Mouse (Mus musculus) midbrain, embryonic 15.5 days (tissue): Measurements from ENCODE around the gene Nek5. TPM values are rescaled to one million over a fixed set of nuclear protein-coding genes. Genes with fewer than 3 reads are reported as not detected.

ENCODE experiments used
- ATAC-seq: fragments of 200-750 bp; cut with Nextera tagmentation; replicated peaks from 2 replicates; pipeline ENCODE4 v1.8.0; 2017; ENCODE audit warnings: moderate TSS enrichment
- H3K27ac ChIP-seq: fragments of 300-500 bp; sonication (generic); 2 replicates; pipeline ENCODE4 v1.5.1; 2015; ENCODE audit warnings: mild to moderate bottlenecking, inconsistent platforms
- H3K27me3 ChIP-seq: fragments of 300-500 bp; sonication (generic); replicated peaks from 2 replicates; pipeline ENCODE4 v1.6.1; 2015; ENCODE audit warnings: inconsistent platforms
- H3K36me3 ChIP-seq: fragments of 300-500 bp; sonication (generic); replicated peaks from 2 replicates; pipeline ENCODE4 v1.6.1; 2015; ENCODE audit warnings: inconsistent platforms
- H3K4me1 ChIP-seq: fragments of 300-500 bp; sonication (generic); 2 replicates; pipeline ENCODE4 v1.6.1; 2015; ENCODE audit warnings: inconsistent platforms
- H3K4me2 ChIP-seq: fragments of 300-500 bp; sonication (generic); 2 replicates; pipeline ENCODE4 v1.6.1; 2015; ENCODE audit warnings: inconsistent platforms, mild to moderate bottlenecking, moderate library complexity
- H3K4me3 ChIP-seq: fragments of 300-500 bp; sonication (generic); 2 replicates; pipeline ENCODE4 v1.5.1; 2015; ENCODE audit warnings: mild to moderate bottlenecking, inconsistent platforms
- H3K9ac ChIP-seq: fragments of 300-500 bp; sonication (generic); 2 replicates; pipeline ENCODE4 v1.6.1; 2015; ENCODE audit warnings: mild to moderate bottlenecking, inconsistent platforms
- H3K9me3 ChIP-seq: fragments of 300-500 bp; sonication (generic); 2 replicates; pipeline ENCODE4 v1.6.1; 2016; ENCODE audit warnings: inconsistent platforms
- WGBS: fragments of 180-500 bp; shearing (Covaris S2); methylation state at CpG from one replicate; pipeline ENCODE4 v1.1.7; 2015; ENCODE audit warnings: mixed read lengths; 5-methylcytosine and 5-hydroxymethylcytosine counted together
- polyA plus RNA-seq: library from polyadenylated mRNA; unstranded; fragments of >200 nt; fragmentation: Nextera tagmentation; extraction: Ambion mirVana; gene quantifications from 2 replicates; pipeline ENCODE4 v1.2.1, GENCODE M21; 2015

The Nek5 gene
- polyA plus RNA-seq, 1 experiment from 2014 or later = 1.1 TPM

GRCm38 (mm10) chr8:22039468-22040152 lies 85.2 kb downstream of the Nek5 start:
- 14% methylated on average over 15 of the region's 15 CpGs for WGBS
- no peaks in the 10 kb centered on the region for H3K27me3 ChIP-seq
- H3K4me3 ChIP-seq = no peak overlapping the region; the same call in 1 of the 2 replicates
- H3K9me3 ChIP-seq = no peaks in the 10 kb centered on the region
- H3K36me3 ChIP-seq = no peaks in the 10 kb centered on the region
- peak; percentile 49 for ATAC-seq
- H3K27ac ChIP-seq = no peak overlapping the region
- H3K4me2 ChIP-seq = peak overlapping the region; percentile 33
- H3K9ac ChIP-seq = no peak overlapping the region
- H3K4me1 ChIP-seq = peaks cover 11% of the 10 kb centered on the region

GRCm38 (mm10) chr8:22037022-22037421 lies 87.8 kb downstream of the Nek5 start:
- H3K27ac ChIP-seq = no peak overlapping the region
- ATAC-seq = no peak
- peaks cover 11% of the 10 kb centered on the region for H3K4me1 ChIP-seq
- no peak overlapping the region for H3K9ac ChIP-seq
- H3K4me2 ChIP-seq = no peak overlapping the region
- no peak overlapping the region for H3K4me3 ChIP-seq
- H3K36me3 ChIP-seq = no peaks in the 10 kb centered on the region
- no peaks in the 10 kb centered on the region for H3K9me3 ChIP-seq
- H3K27me3 ChIP-seq = no peaks in the 10 kb centered on the region
- 80% methylated on average over 7 of the region's 7 CpGs for WGBS

- WGBS = 90% methylated on average over 9 of the region's 9 CpGs
- no peak overlapping the region for H3K9ac ChIP-seq
- no peaks in the 10 kb centered on the region for H3K9me3 ChIP-seq
- no peaks in the 10 kb centered on the region for H3K27me3 ChIP-seq
- H3K4me3 ChIP-seq = no peak overlapping the region
- no peak overlapping the region for H3K4me2 ChIP-seq
- no peak overlapping the region for H3K27ac ChIP-seq
- H3K36me3 ChIP-seq = no peaks in the 10 kb centered on the region
- no peak for ATAC-seq
- H3K4me1 ChIP-seq = peaks cover 11% of the 10 kb centered on the region
Observed at GRCm38 (mm10) chr8:22036137-22036536, 88.7 kb downstream of the Nek5 start.

- Histone ChIP-seq H3K4me2 (no peak overlapping the region), H3K4me3 (no peak overlapping the region), H3K27me3 (no peaks in the 10 kb centered on the region), H3K36me3 (no peaks in the 10 kb centered on the region), H3K4me1 (no peaks in the 10 kb centered on the region), H3K9me3 (no peaks in the 10 kb centered on the region), H3K27ac (no peak overlapping the region), H3K9ac (no peak overlapping the region)
- 87% methylated on average over 3 of the region's 3 CpGs for WGBS
- no peak for ATAC-seq
Observed at GRCm38 (mm10) chr8:22030990-22031389, 93.9 kb downstream of the Nek5 start.

- H3K4me2 ChIP-seq = no peak overlapping the region
- H3K4me3 ChIP-seq = no peak overlapping the region
- ATAC-seq = no peak
- no peaks in the 10 kb centered on the region for H3K36me3 ChIP-seq
- no peaks in the 10 kb centered on the region for H3K27me3 ChIP-seq
- no peaks in the 10 kb centered on the region for H3K9me3 ChIP-seq
- no peak overlapping the region for H3K27ac ChIP-seq
- no peak overlapping the region for H3K9ac ChIP-seq
- H3K4me1 ChIP-seq = no peaks in the 10 kb centered on the region
- WGBS = 90% methylated on average over 3 of the region's 3 CpGs
Observed at GRCm38 (mm10) chr8:22028973-22029372, 95.9 kb downstream of the Nek5 start.

GRCm38 (mm10) chr8:22025241-22025640 lies 99.6 kb downstream of the Nek5 start:
- Histone ChIP-seq H3K9ac (no peak overlapping the region), H3K4me3 (no peak overlapping the region), H3K4me1 (no peaks in the 10 kb centered on the region), H3K36me3 (no peaks in the 10 kb centered on the region), H3K27me3 (no peaks in the 10 kb centered on the region), H3K4me2 (no peak overlapping the region), H3K27ac (no peak overlapping the region), H3K9me3 (no peaks in the 10 kb centered on the region)
- 80% methylated on average over 4 of the region's 4 CpGs for WGBS
- ATAC-seq = no peak

Other genes starting within 250 kb of the Nek5 start
- not detected in 2 replicates for gene Defb9, start 239.6 kb downstream of the Nek5 start, polyA plus RNA-seq
- 4.7 and 5.0 TPM in 2 replicates for gene Defb11, start 218.6 kb downstream of the Nek5 start, polyA plus RNA-seq
- gene Defb15, start 192.3 kb downstream of the Nek5 start, polyA plus RNA-seq = not detected in 2 replicates
- gene Defb35, start 186.7 kb downstream of the Nek5 start, polyA plus RNA-seq = not detected in 2 replicates
- gene Defb13, start 178.3 kb downstream of the Nek5 start, polyA plus RNA-seq = not detected in 2 replicates
- not detected in 2 replicates for gene Fam90a1a, start 166.3 kb downstream of the Nek5 start, polyA plus RNA-seq
- not detected in 2 replicates for gene Ccdc70, start 155.3 kb downstream of the Nek5 start, polyA plus RNA-seq
- gene Atp7b, start 64.7 kb downstream of the Nek5 start, polyA plus RNA-seq = 1.5 and 1.6 TPM in 2 replicates
- 37.8 and 43.2 TPM in 2 replicates for gene Alg11, start 64.3 kb downstream of the Nek5 start, polyA plus RNA-seq
- 6.9 and 7.6 TPM in 2 replicates for gene Nek3, start 41.4 kb upstream of the Nek5 start, polyA plus RNA-seq
- gene Ckap2, start 60.8 kb upstream of the Nek5 start, polyA plus RNA-seq = 8.3 and 9.4 TPM in 2 replicates
- gene Vps36, start 67.8 kb upstream of the Nek5 start, polyA plus RNA-seq = 40.7 and 42.3 TPM in 2 replicates
- gene Thsd1, start 102.3 kb upstream of the Nek5 start, polyA plus RNA-seq = 7.6 and 8.5 TPM in 2 replicates
- gene Tpte, start 158.4 kb upstream of the Nek5 start, polyA plus RNA-seq = not detected in 2 replicates